Mouse (Mus musculus) forebrain, postnatal 0 days (tissue): ENCODE measurements around the gene Gsdma2. TPM values are rescaled to one million over a fixed set of nuclear protein-coding genes. Genes with fewer than 3 reads are reported as not detected.
A peak's percentile ranks its signal among the peaks of the same experiment; 100 is the strongest.
"Not testable (repeated sequence)": the region's sequence is repeated elsewhere in the genome, so short reads cannot be mapped to it uniquely, and the experiment has no call there.

Source experiments
- ATAC-seq: fragments of 200-750 bp; cut with Nextera tagmentation; 2 replicates; pipeline ENCODE4 v1.8.0; 2017; ENCODE audit warnings: mild to moderate bottlenecking, moderate library complexity
- DNase-seq: peaks from one replicate; pipeline ENCODE4 v3.0.0-alpha.2; 2015
- H3K27ac ChIP-seq: fragments of 300-500 bp; sonication (generic); 2 replicates; pipeline ENCODE4 v1.5.1; 2014; ENCODE audit warnings: low read depth, mild to moderate bottlenecking, antibody characterized with exemption, low read length, moderate library complexity, mixed read lengths
- H3K27me3 ChIP-seq: fragments of 300-500 bp; sonication (generic); 2 replicates; pipeline ENCODE4 v1.6.1; 2014; ENCODE audit warnings: mild to moderate bottlenecking, low read length, mixed read lengths; ENCODE audit not compliant: insufficient read depth
- H3K36me3 ChIP-seq: fragments of 300-500 bp; sonication (generic); 2 replicates; pipeline ENCODE4 v1.6.1; 2014; ENCODE audit warnings: mild to moderate bottlenecking, moderate library complexity; ENCODE audit not compliant: insufficient read depth
- H3K4me1 ChIP-seq: fragments of 300-500 bp; sonication (generic); 2 replicates; pipeline ENCODE4 v1.6.1; 2014; ENCODE audit warnings: antibody characterized with exemption; ENCODE audit not compliant: insufficient read depth
- H3K4me2 ChIP-seq: fragments of 300-500 bp; sonication (generic); 2 replicates; pipeline ENCODE4 v1.6.1; 2014; ENCODE audit warnings: low read depth, mild to moderate bottlenecking, moderate library complexity
- H3K4me3 ChIP-seq: fragments of 300-500 bp; sonication (generic); 2 replicates; pipeline ENCODE4 v1.5.1; 2014; ENCODE audit warnings: low read depth, low read length, mixed read lengths
- H3K9ac ChIP-seq: fragments of 300-500 bp; sonication (generic); 2 replicates; pipeline ENCODE4 v1.6.1; 2014; ENCODE audit warnings: mild to moderate bottlenecking
- H3K9me3 ChIP-seq: fragments of 300-500 bp; sonication (generic); 2 replicates; pipeline ENCODE4 v1.6.1; 2016; ENCODE audit warnings: low read length
- CTCF ChIP-seq: sonication (generic); IDR thresholded peaks from 2 replicates; pipeline ENCODE4 v1.5.1; 2016; ENCODE audit warnings: antibody characterized with exemption, control low read depth, low read depth
- WGBS: fragments of 180-500 bp; shearing (Covaris S2); extraction: QIAGEN DNeasy Blood & Tissue Kit; methylation state at CpG from one replicate; pipeline ENCODE4 v1.1.7; 2014; 5-methylcytosine and 5-hydroxymethylcytosine counted together
- polyA plus RNA-seq: library from polyadenylated mRNA; unstranded; fragments of >200 nt; fragmentation: Nextera tagmentation; extraction: Ambion mirVana; gene quantifications from 2 replicates; pipeline ENCODE4 v1.2.1, GENCODE M21; 2015
- total RNA-seq: library from RNA; depleted of rRNA; stranded (reverse); fragments of >200 nt; gene quantifications from 2 replicates; pipeline ENCODE4 v1.2.3, GENCODE M21; 2014

Gene Gsdma2
- total and polyA plus RNA-seq, 2 experiments from 2014 or later = 0.11 TPM; not detected in 1

DNA sequence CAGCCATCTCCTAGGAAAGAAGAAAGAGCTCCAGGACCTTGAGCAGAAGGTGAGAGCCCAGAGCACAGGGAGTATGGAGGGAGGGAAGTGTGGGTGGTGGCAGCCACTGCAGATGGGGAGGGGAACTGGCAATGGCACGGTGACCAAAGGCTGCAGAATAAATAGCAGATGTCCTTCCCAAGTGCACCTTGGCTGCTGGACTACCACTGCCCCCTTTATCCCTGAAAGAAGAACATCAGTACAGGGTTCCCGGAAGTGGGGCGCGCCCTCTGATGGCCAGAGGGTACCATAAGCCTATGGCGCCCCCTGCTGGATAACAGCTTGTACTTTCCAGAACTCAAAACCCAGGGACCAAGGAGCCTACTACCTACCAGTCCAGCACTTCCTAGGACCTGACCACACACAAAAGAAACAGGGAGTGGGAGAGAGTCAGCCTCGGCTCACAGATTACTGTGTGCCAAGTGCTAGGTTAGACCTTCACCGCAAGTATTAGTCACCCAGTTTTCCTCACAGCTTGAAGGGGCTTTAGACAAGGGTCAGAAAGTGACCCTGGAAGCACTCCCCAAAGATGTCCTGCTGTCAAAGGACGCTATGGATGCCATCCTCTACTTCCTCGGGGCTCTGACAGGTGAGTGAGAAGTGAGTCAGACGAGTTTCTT, 11.1 kb upstream of the Gsdma2 start:
- not testable (repeated sequence) for ATAC-seq, H3K9ac ChIP-seq, H3K36me3 ChIP-seq, H3K9me3 ChIP-seq, H3K27ac ChIP-seq, H3K4me1 ChIP-seq, H3K4me3 ChIP-seq, DNase-seq, H3K4me2 ChIP-seq, H3K27me3 ChIP-seq
- peak; percentile 41 for TF ChIP-seq CTCF
- WGBS = 42% methylated on average over 10 of the region's 10 CpGs

DNA sequence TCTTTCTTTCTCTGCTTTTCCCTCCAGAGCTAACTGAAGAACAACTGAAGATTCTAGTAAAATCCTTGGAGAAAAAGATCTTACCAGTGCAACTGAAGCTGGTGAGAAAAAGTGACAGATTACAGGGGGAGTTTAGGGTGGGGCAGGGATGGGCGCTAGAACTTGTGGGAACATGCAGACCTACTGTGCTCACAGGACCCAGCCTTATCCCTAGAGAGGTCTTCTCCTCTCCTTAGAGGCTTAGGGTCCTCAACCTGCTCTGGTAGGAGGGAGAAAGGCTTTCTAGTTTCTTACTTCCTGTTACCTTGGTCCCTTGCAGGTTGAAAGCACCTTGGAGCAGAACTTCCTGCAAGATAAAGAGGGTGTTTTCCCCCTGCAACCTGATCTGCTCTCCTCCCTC, 9.1 kb upstream of the Gsdma2 start:
- H3K4me1 ChIP-seq = no peaks in the 10 kb centered on the region
- no peak for DNase-seq
- no peak for TF ChIP-seq CTCF
- no peak overlapping the region for H3K4me3 ChIP-seq
- H3K27ac ChIP-seq = no peak overlapping the region
- ATAC-seq = no peak
- WGBS = 73% methylated on average over 1 of the region's 1 CpGs
- no peaks in the 10 kb centered on the region for H3K9me3 ChIP-seq
- no peak overlapping the region for H3K9ac ChIP-seq
- no peaks in the 10 kb centered on the region for H3K27me3 ChIP-seq
- H3K4me2 ChIP-seq = no peak overlapping the region
- H3K36me3 ChIP-seq = no peaks in the 10 kb centered on the region

DNA sequence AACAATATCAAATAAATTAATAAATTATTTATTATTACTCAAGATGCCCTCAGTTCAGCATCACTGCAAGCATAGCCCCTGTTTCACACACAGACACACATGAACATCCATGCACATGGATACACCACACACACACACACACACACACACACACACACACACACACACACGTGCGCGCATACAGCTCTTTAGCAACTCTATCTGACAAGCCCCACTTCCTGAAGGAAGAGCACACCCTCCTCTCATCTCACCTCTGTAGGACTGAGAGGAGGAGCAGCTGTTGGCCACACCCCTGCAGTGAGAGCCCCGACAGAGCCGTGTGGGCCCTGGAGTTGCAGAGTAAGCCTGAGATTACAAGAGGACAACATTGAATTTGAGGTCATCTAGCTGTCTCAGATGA, 6.5 kb upstream of the Gsdma2 start:
- no peak for TF ChIP-seq CTCF
- WGBS = 70% methylated on average over 5 of the region's 5 CpGs

DNA sequence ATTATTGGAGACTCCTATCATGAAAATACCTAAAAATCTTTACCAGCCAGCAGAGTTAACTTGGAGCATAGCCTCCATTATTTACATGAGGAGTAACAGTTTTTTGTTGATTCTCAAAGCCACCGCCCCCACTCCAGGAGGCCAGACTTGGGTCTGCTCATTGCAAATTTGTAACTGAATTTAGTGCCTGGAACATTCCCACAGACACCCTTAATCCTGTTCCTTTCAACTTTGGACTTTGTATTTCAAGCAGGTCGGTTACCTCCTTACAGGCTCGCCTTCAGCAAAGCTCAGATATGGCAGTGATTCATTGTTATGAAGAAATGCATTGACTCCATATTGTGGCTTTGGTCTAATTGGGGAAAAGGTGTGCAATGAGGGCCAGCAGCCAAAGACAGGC, 1.8 kb upstream of the Gsdma2 start:
- no peak overlapping the region for H3K4me3 ChIP-seq
- DNase-seq (no peak), ATAC-seq (no peak)
- H3K4me1 ChIP-seq = no peaks in the 10 kb centered on the region
- no peak overlapping the region for H3K4me2 ChIP-seq
- no peak overlapping the region for H3K27ac ChIP-seq
- WGBS = 76% methylated on average over 3 of the region's 3 CpGs
- no peak for TF ChIP-seq CTCF
- no peaks in the 10 kb centered on the region for H3K9me3 ChIP-seq
- H3K9ac ChIP-seq = no peak overlapping the region
- H3K27me3 ChIP-seq = no peaks in the 10 kb centered on the region
- no peaks in the 10 kb centered on the region for H3K36me3 ChIP-seq

More for the DNA sequence above, 6.5 kb upstream of the Gsdma2 start:
- Histone ChIP-seq H3K36me3 (no peaks in the 10 kb centered on the region), H3K9ac (no peak overlapping the region), H3K4me3 (no peak overlapping the region), H3K27ac (no peak overlapping the region), H3K9me3 (no peaks in the 10 kb centered on the region), H3K27me3 (no peaks in the 10 kb centered on the region), H3K4me1 (no peaks in the 10 kb centered on the region), H3K4me2 (no peak overlapping the region)
- ATAC-seq (no peak), DNase-seq (no peak)

DNA sequence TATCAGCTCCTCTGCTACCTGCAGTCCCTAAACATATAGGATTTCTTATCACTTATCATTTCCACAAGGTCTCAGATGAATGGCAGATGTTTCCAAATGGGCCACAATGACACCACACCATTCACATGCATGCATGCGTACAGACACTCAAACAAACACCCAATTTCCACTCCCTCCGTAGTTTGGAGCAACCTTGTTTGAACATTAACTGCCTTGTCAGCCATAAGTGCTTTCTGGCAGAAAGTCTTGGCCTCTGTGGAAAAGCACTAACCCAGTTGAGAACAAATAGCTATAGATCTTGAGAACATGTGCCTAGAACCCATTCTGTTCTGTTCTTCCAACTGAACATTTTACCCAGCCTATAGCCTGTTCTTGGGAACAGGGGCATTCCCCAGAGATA, 613 bp upstream of the Gsdma2 start:
- H3K27ac ChIP-seq = no peak overlapping the region
- ATAC-seq = no peak
- H3K4me3 ChIP-seq = no peak overlapping the region
- DNase-seq = no peak
- WGBS = 78% methylated on average over 2 of the region's 2 CpGs
- H3K36me3 ChIP-seq = no peaks in the 10 kb centered on the region
- H3K4me1 ChIP-seq = no peaks in the 10 kb centered on the region
- no peaks in the 10 kb centered on the region for H3K27me3 ChIP-seq
- H3K9me3 ChIP-seq = no peaks in the 10 kb centered on the region
- no peak for TF ChIP-seq CTCF
- H3K9ac ChIP-seq = no peak overlapping the region
- H3K4me2 ChIP-seq = no peak overlapping the region

DNA sequence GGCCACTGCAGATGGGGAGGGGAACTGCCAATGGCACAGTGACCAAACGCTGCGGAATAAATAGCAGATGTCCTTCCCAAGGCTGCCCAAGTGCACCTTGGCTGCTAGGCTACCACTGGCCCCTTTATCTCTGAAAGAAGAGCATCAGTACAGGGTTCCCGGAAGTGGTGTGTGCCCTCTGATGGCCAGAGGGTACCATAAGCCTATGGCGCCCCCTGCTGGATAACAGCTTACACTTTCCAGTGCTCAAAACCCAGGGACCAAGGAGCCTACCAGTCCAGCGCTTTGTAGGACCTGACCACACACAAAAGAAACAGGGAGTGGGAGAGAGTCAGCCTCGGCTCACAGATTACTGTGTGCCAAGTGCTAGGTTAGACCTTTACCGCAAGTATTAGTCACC, 8.5 kb downstream of the Gsdma2 start:
- WGBS = 9% methylated on average over 6 of the region's 7 CpGs
- peak; percentile 63 for TF ChIP-seq CTCF
- not testable (repeated sequence) for H3K9me3 ChIP-seq, ATAC-seq, H3K36me3 ChIP-seq, H3K4me3 ChIP-seq, H3K27me3 ChIP-seq, H3K27ac ChIP-seq, H3K4me2 ChIP-seq, H3K9ac ChIP-seq, H3K4me1 ChIP-seq
- DNase-seq = peak; percentile 21

DNA sequence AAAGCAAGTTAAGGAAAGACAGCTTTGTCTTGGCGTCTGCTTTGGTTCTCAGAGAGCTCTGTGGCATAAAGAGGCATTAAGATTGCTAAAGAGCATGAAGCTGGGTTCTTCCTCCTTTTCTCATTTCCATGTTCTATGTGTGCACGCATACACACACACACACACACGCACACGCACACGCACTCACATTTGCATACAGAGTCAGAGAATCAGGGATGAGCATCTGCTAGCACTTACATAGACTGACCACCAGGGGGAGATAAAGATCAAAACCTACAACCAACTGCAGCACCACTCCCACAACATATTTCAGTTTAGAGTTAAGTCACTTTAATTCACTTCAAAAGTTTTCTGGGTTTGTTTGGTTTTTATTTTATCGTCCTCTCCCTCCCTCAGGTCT, 14.0 kb downstream of the Gsdma2 start:
- H3K4me3 ChIP-seq = no peak overlapping the region
- peak overlapping the region; percentile 30; the same call in 1 of the 2 replicates for H3K4me2 ChIP-seq
- no peak overlapping the region for H3K9ac ChIP-seq
- 10% methylated on average over 6 of the region's 6 CpGs for WGBS
- no peaks in the 10 kb centered on the region for H3K27me3 ChIP-seq
- no peaks in the 10 kb centered on the region for H3K36me3 ChIP-seq
- no peaks in the 10 kb centered on the region for H3K9me3 ChIP-seq
- ATAC-seq = peak; percentile 87
- peak; percentile 93 for TF ChIP-seq CTCF
- DNase-seq = peak; percentile 88
- peaks cover 3% of the 10 kb centered on the region; the same call in 1 of the 2 replicates for H3K4me1 ChIP-seq
- no peak overlapping the region for H3K27ac ChIP-seq
